Mouse (Mus musculus): ENCODE measurements around the gene Gm5926. TPM values are rescaled to one million over a fixed set of nuclear protein-coding genes. Genes with fewer than 3 reads are reported as not detected.
"Not testable (repeated sequence)": the region's sequence is repeated elsewhere in the genome, so short reads cannot be mapped to it uniquely, and the experiment has no call there.

Gene Gm5926
- polyA plus RNA-seq (2015; fragmentation: Nextera tagmentation; extraction: Ambion mirVana): not detected in 2 replicates

DNA sequence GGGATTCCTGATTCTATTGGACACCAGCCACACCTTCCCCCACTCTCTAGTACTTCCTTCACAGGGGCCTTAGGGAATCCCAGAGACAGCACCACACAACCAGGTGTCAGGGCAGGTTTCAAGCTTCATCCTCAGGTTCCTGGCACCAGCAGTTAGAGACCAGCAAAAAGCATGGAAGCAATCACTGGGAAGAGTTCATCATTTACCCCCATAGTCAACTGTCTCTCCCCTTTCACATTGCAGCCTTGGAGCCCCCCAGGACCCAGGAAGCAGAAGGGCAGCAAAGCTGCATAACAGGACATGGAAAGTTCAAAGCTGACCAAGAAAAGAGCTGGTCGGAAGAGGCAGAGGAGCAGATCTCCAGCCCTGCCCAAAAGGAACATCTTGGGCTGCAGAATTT is at the start of gene Gm5926:
Gene Gm5926 (plus strand): TSS at position 301 of the 400 bp plus-strand sequence.
- not testable (repeated sequence) for DNase-seq (ENCODE audit: low spot score)

DNA sequence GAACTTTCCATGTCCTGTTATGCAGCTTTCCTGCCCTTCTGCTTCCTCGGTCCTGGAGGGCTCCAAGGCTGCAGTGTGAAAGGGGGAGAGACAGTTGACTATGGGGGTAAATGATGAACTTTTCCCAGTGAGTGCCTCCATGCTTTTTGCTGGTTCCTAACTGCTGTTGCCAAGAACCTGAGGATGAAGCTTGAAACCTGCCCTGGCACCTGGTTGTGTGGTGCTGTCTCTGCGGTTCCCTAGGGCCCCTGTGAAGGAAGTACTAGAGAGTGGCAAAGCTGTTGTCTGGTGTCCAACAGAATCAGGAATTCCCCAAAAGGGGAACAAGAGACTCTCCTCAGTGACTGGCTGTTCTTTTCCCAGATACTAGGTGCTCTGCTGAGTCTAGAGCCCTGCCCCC is 49.5 kb upstream of the Gm5926 start:
- DNase-seq (ENCODE audit: low spot score): not testable (repeated sequence)

DNA sequence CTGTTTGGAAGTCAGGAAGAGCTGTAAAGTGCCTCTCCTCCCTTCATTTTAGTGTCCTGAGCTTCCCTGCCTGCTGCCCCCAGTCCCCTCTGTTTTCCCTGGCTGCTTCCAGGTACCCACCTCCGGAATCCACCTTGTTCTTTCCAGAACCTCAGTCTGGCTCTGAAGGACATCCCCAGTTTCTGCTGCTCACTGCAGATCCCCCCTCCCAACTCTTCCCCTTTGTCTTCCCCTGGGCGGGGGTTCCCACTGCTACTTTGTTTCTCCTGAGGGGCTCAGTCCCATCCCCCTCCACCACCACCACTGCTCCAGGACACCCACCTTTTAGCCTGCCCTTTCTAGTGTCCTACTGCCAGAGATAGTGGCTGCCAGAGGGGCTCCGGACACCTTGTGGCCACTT is 49.1 kb upstream of the Gm5926 start:
- not testable (repeated sequence) for DNase-seq (ENCODE audit: low spot score)

Other genes starting within 250 kb of the Gm5926 start
- not detected in 2 replicates for gene Btbd35f1, start 90.7 kb upstream of the Gm5926 start, polyA plus RNA-seq (2015; fragmentation: Nextera tagmentation; extraction: Ambion mirVana)
- not detected in 2 replicates for gene Btbd35f21, start 75.4 kb downstream of the Gm5926 start, polyA plus RNA-seq (2015; fragmentation: Nextera tagmentation; extraction: Ambion mirVana)
- gene Btbd35f30, start 243.9 kb downstream of the Gm5926 start, polyA plus RNA-seq (2015; fragmentation: Nextera tagmentation; extraction: Ambion mirVana): not detected in 2 replicates